In genomic region chr4:133672845-133673647, GRCm38 (mm10) we compare ENCODE assay signal across 7 mouse cellular contexts. TPM values are rescaled to one million over a fixed set of nuclear protein-coding genes. Genes with fewer than 3 reads are reported as not detected.
DNase-seq lines count a peak whose midpoint lies in the region; ATAC-seq and TF ChIP-seq lines count a peak whose summit lies in the region.

No protein-coding gene starts in this region.

- 3% methylated on average over 24 of the region's 24 CpGs for WGBS in embryonic facial prominence, embryonic 12.5 days
- WGBS in limb, embryonic 14.5 days = 1% methylated on average over 24 of the region's 24 CpGs
- 5% methylated on average over 24 of the region's 24 CpGs for WGBS in midbrain, embryonic 15.5 days

- H3K4me2 ChIP-seq in embryonic facial prominence, embryonic 12.5 days (replicated peaks) = peak overlapping the region; percentile 69
- peak overlapping the region; percentile 65 for H3K4me2 ChIP-seq in limb, embryonic 14.5 days (replicated peaks; ENCODE audit: low read depth, low read length, severe bottlenecking)
- peak overlapping the region; percentile 62 for H3K4me2 ChIP-seq in midbrain, embryonic 15.5 days

- no peaks in the 10 kb centered on the region for H3K9me3 ChIP-seq in ES-Bruce4 (replicated peaks; ENCODE audit: control insufficient read depth, insufficient read depth, low read length, poor library complexity, severe bottlenecking)
- no peaks in the 10 kb centered on the region for H3K9me3 ChIP-seq in embryonic facial prominence, embryonic 12.5 days
- H3K9me3 ChIP-seq in limb, embryonic 14.5 days (ENCODE audit: control insufficient read depth, low read length) = no peaks in the 10 kb centered on the region
- no peaks in the 10 kb centered on the region for H3K9me3 ChIP-seq in midbrain, embryonic 15.5 days

- TF ChIP-seq CTCF in ES-Bruce4 (IDR thresholded peaks at IDR 0.05; ENCODE audit: low read depth, low read length) = no peak

- ATAC-seq in embryonic facial prominence, embryonic 12.5 days (ENCODE audit: insufficient number of reproducible peaks, insufficient read depth, low FRiP score, low TSS enrichment) = no peak
- no peak for ATAC-seq in limb, embryonic 14.5 days (ENCODE audit: low FRiP score, low read depth)
- ATAC-seq in midbrain, embryonic 15.5 days (replicated peaks) = no peak; the same call in 1 of the 2 replicates

- no peaks in the 10 kb centered on the region; the same call in 1 of the 2 replicates for H3K36me3 ChIP-seq in ES-Bruce4 (ENCODE audit: control insufficient read depth, insufficient read depth, low read length, poor library complexity, severe bottlenecking)
- H3K36me3 ChIP-seq in embryonic facial prominence, embryonic 12.5 days = no peaks in the 10 kb centered on the region; the same call in 1 of the 2 replicates
- peaks cover 5% of the 10 kb centered on the region; the same call in 1 of the 2 replicates for H3K36me3 ChIP-seq in limb, embryonic 14.5 days (ENCODE audit: control insufficient read depth, insufficient read depth, low read length)
- H3K36me3 ChIP-seq in midbrain, embryonic 15.5 days (replicated peaks) = no peaks in the 10 kb centered on the region

- peaks cover 6% of the 10 kb centered on the region for H3K4me1 ChIP-seq in ES-Bruce4 (ENCODE audit: control insufficient read depth, insufficient read depth, low read length)
- H3K4me1 ChIP-seq in embryonic facial prominence, embryonic 12.5 days = peaks cover 42% of the 10 kb centered on the region
- H3K4me1 ChIP-seq in limb, embryonic 14.5 days (ENCODE audit: control insufficient read depth, insufficient read depth, low read length) = peaks cover 28% of the 10 kb centered on the region
- peaks cover 37% of the 10 kb centered on the region for H3K4me1 ChIP-seq in midbrain, embryonic 15.5 days

- peak overlapping the region; percentile 75 for H3K27ac ChIP-seq in ES-Bruce4 (ENCODE audit: insufficient read depth, low read length)
- H3K27ac ChIP-seq in embryonic facial prominence, embryonic 12.5 days = peak overlapping the region; percentile 99
- peak overlapping the region; percentile 93 for H3K27ac ChIP-seq in limb, embryonic 14.5 days (replicated peaks; ENCODE audit: low read depth, low read length)
- H3K27ac ChIP-seq in midbrain, embryonic 15.5 days = peak overlapping the region; percentile 97

- DNase-seq in CD4-positive helper T cell, adult 2 months (ENCODE audit: low read depth, low spot score) = peak; percentile 84
- peak; percentile 46 for DNase-seq in heart, postnatal 4 days
- peak; percentile 65 for DNase-seq in limb, embryonic 14.5 days (ENCODE audit: low spot score)
- no peak for DNase-seq in right cerebral cortex, postnatal 25 days

- H3K9ac ChIP-seq in ES-Bruce4 (ENCODE audit: low read depth, poor library complexity, severe bottlenecking) = peak overlapping the region; percentile 97
- H3K9ac ChIP-seq in embryonic facial prominence, embryonic 12.5 days = peak overlapping the region; percentile 63
- peak overlapping the region; percentile 85 for H3K9ac ChIP-seq in limb, embryonic 14.5 days (ENCODE audit: low read depth, low read length, severe bottlenecking)
- peak overlapping the region; percentile 93 for H3K9ac ChIP-seq in midbrain, embryonic 15.5 days

- H3K27me3 ChIP-seq in ES-Bruce4 (ENCODE audit: control insufficient read depth, insufficient read depth, low read length, poor library complexity, severe bottlenecking) = no peaks in the 10 kb centered on the region
- no peaks in the 10 kb centered on the region for H3K27me3 ChIP-seq in embryonic facial prominence, embryonic 12.5 days
- no peaks in the 10 kb centered on the region for H3K27me3 ChIP-seq in limb, embryonic 14.5 days (ENCODE audit: control insufficient read depth, insufficient read depth, low read length)
- H3K27me3 ChIP-seq in midbrain, embryonic 15.5 days (replicated peaks) = no peaks in the 10 kb centered on the region

- TF ChIP-seq POLR2A in ES-Bruce4 (IDR thresholded peaks at IDR 0.05; ENCODE audit: insufficient read depth, low read length) = no peak
- TF ChIP-seq POLR2A in limb, embryonic 14.5 days (IDR thresholded peaks at IDR 0.05; ENCODE audit: borderline replicate concordance, extremely low read depth, insufficient read depth, insufficient read length) = no peak

- H3K4me3 ChIP-seq in ES-Bruce4 (ENCODE audit: low read depth, low read length) = peak overlapping the region; percentile 76
- H3K4me3 ChIP-seq in embryonic facial prominence, embryonic 12.5 days = peak overlapping the region; percentile 54
- H3K4me3 ChIP-seq in limb, embryonic 14.5 days (replicated peaks; ENCODE audit: low read length) = peak overlapping the region; percentile 69
- peak overlapping the region; percentile 66 for H3K4me3 ChIP-seq in midbrain, embryonic 15.5 days

- TF ChIP-seq EP300 in ES-Bruce4 (IDR thresholded peaks at IDR 0.05; ENCODE audit: insufficient read depth, low read depth, low read length) = no peak

RNA-seq across cellular contexts. Expression of gene Pigv, which starts 0.6 kb away (rescaled TPM):
- polyA plus RNA-seq in ES-Bruce4 (2011; ENCODE audit: insufficient read depth, insufficient read length, low read depth, missing spikeins) = 12.8 and 15.2 TPM in 2 replicates
- 19.7 and 20.4 TPM in 2 replicates for polyA plus RNA-seq in embryonic facial prominence, embryonic 12.5 days (2016; fragmentation: Nextera tagmentation; extraction: Ambion mirVana)
- total RNA-seq in heart, postnatal 4 days (2021) = 10 to 100 TPM in 1 of 2 experiments, 1 to 10 TPM in 1; 9.8 to 12.0 TPM
- polyA plus RNA-seq in limb, embryonic 14.5 days (2012; rRNA removed) = 12.2 and 13.7 TPM in 2 replicates
- polyA plus RNA-seq in limb, embryonic 14.5 days (2014; fragmentation: Nextera tagmentation; extraction: Ambion mirVana) = 10.9 and 12.5 TPM in 2 replicates
- 16.0 and 16.2 TPM in 2 replicates for polyA plus RNA-seq in midbrain, embryonic 15.5 days (2015; fragmentation: Nextera tagmentation; extraction: Ambion mirVana)

RNA-seq across cellular contexts. Expression of gene Zdhhc18, which starts 23.1 kb away (rescaled TPM):
- polyA plus RNA-seq in ES-Bruce4 (2011; ENCODE audit: insufficient read depth, insufficient read length, low read depth, missing spikeins) = 34.4 and 43.8 TPM in 2 replicates
- 4.5 and 6.2 TPM in 2 replicates for polyA plus RNA-seq in embryonic facial prominence, embryonic 12.5 days (2016; fragmentation: Nextera tagmentation; extraction: Ambion mirVana)
- 10 to 100 TPM; 21.4 to 22.1 TPM for total RNA-seq in heart, postnatal 4 days (2021)
- polyA plus RNA-seq in limb, embryonic 14.5 days (2012; rRNA removed) = 38.0 and 46.5 TPM in 2 replicates
- 4.0 and 7.0 TPM in 2 replicates for polyA plus RNA-seq in limb, embryonic 14.5 days (2014; fragmentation: Nextera tagmentation; extraction: Ambion mirVana)
- 6.4 and 9.3 TPM in 2 replicates for polyA plus RNA-seq in midbrain, embryonic 15.5 days (2015; fragmentation: Nextera tagmentation; extraction: Ambion mirVana)
